Mouse (Mus musculus): ENCODE results near the gene Ttc30a1. TPM values are rescaled to one million over a fixed set of nuclear protein-coding genes. Genes with fewer than 3 reads are reported as not detected.

The Ttc30a1 gene
- polyA plus RNA-seq, 1 experiment, result 0.57 TPM

DNA sequence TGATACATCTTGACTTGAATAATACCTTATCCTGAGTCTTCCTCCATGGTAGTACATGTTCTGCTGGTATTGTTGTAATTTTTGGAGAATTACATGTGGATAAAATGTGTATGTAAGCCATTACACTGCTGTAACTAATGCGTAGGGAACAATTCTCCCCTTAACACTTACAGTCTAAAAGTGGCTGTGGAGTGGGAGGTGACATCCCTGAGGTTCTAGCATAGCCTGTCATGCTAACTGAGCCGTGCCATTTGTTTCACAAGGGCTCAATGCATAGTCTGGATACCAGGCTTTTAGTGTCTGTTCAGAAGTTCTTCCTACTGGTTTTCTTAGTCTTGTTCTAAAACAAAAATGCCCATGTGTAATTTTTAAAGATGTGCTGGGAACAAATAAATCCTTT is 50.8 kb downstream of the Ttc30a1 start:
- no peak for TF ChIP-seq CTCF (IDR thresholded peaks at IDR 0.05; ENCODE audit: control insufficient read depth, insufficient read depth, low read length)
- no peak for TF ChIP-seq POLR2A (IDR thresholded peaks at IDR 0.05; ENCODE audit: borderline replicate concordance, control insufficient read depth, low read depth, low read length)
- no peak overlapping the region for H3K27ac ChIP-seq (ENCODE audit: control insufficient read depth, insufficient read depth, low read depth, low read length, poor library complexity)
- H3K4me3 ChIP-seq (replicated peaks; ENCODE audit: control insufficient read depth, low read depth, low read length), result no peak overlapping the region
- H3K4me1 ChIP-seq (ENCODE audit: control insufficient read depth, insufficient read depth, low read length), result no peaks in the 10 kb centered on the region
- WGBS, result 88% methylated on average over 2 of the region's 2 CpGs

DNA sequence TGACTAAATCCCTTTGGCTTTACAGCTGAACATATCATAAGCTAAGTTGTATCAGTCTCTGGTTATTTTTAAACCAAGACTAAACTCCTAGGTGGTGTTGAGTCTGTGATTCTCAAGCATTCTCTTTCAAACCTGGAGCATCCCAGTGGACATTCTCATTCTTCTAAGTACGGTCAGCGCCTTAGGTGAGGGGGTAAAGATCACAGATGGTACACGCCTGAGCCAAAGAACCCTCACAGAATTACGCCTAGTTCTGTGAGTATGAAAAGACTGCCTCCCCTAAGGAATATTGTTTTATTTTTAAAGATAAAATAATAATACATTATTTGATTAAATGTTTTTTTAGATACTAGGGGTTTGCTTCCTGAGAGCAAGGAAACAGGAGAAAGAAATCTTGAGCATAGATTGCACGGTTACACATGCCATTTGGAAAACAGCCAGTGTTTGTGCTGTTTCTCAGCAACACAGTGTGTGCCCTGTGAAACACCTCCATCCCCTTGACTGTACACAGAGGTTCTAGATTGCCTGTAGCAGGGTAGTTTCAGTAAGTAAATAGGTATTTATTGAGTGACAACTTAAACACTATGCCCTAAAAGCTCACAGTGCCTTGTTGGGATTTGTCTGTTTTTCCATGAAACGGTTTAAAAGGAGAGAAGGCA is 51.9 kb downstream of the Ttc30a1 start:
- no peak for TF ChIP-seq CTCF (IDR thresholded peaks at IDR 0.05; ENCODE audit: control insufficient read depth, insufficient read depth, low read length)
- TF ChIP-seq POLR2A (IDR thresholded peaks at IDR 0.05; ENCODE audit: borderline replicate concordance, control insufficient read depth, low read depth, low read length), result no peak
- H3K4me3 ChIP-seq (replicated peaks; ENCODE audit: control insufficient read depth, low read depth, low read length), result no peak overlapping the region
- H3K4me1 ChIP-seq (ENCODE audit: control insufficient read depth, insufficient read depth, low read length), result no peaks in the 10 kb centered on the region
- WGBS, result 93% methylated on average over 6 of the region's 6 CpGs
- no peak overlapping the region for H3K27ac ChIP-seq (ENCODE audit: control insufficient read depth, insufficient read depth, low read depth, low read length, poor library complexity)

DNA sequence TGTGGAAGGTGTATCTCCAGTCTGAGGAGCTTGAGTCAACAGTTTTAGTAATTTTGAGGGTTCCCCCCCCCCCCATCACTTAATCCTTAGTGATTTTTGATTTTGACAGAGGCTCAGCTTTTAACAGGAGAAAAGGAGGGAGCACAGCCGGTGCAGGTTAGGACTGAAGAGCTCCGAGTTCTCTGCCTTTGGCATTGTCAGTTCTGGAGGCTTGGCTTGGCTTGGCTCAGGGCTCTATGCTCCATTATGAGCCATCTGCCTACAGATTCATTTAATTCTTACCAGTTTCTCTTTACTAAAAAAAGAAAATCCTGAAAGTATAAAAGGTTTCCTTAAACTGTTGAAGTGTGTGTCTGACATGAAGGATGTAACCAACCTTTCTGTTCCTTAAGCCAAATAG is 52.6 kb downstream of the Ttc30a1 start:
- no peaks in the 10 kb centered on the region for H3K4me1 ChIP-seq (ENCODE audit: control insufficient read depth, insufficient read depth, low read length)
- WGBS, result 90% methylated on average over 2 of the region's 2 CpGs
- TF ChIP-seq POLR2A (IDR thresholded peaks at IDR 0.05; ENCODE audit: borderline replicate concordance, control insufficient read depth, low read depth, low read length) (no peak), CTCF (IDR thresholded peaks at IDR 0.05; ENCODE audit: control insufficient read depth, insufficient read depth, low read length) (no peak)
- H3K4me3 ChIP-seq (replicated peaks; ENCODE audit: control insufficient read depth, low read depth, low read length), result no peak overlapping the region
- H3K27ac ChIP-seq (ENCODE audit: control insufficient read depth, insufficient read depth, low read depth, low read length, poor library complexity), result no peak overlapping the region

Other genes with a start within 250 kb of the Ttc30a1 start
- 12.9 and 14.3 TPM in 2 replicates for gene Agps, start 149.8 kb downstream of the Ttc30a1 start, polyA plus RNA-seq (2011; ENCODE audit: insufficient read depth, insufficient read length, low replicate concordance, missing spikeins)
- gene Ttc30b, start 43.4 kb downstream of the Ttc30a1 start, polyA plus RNA-seq (2011; ENCODE audit: insufficient read depth, insufficient read length, low replicate concordance, missing spikeins), result 1.1 and 1.4 TPM in 2 replicates
- gene Ttc30a2, start 3.8 kb downstream of the Ttc30a1 start, polyA plus RNA-seq (2011; ENCODE audit: insufficient read depth, insufficient read length, low replicate concordance, missing spikeins), result not detected in 2 replicates

Measured in bone marrow, adult 2 months (tissue).